Mouse (Mus musculus): ENCODE measurements at regions not wholly inside any gene's neighbourhood (a gene's known extent, or its start where the extent isn't known, plus 50 kb on each side); places are given as distances from the start of the nearest gene placed in this dataset.

- Histone ChIP-seq H3K36me3 (no peaks in the 10 kb centered on the region), H3K4me1 (replicated peaks) (no peaks in the 10 kb centered on the region), H3K9me3 (no peaks in the 10 kb centered on the region), H3K27me3 (ENCODE audit: insufficient read depth, poor library complexity, severe bottlenecking) (no peaks in the 10 kb centered on the region), H3K4me3 (no peak overlapping the region), H3K27ac (no peak overlapping the region)
- no peak for DNase-seq (ENCODE audit: low spot score)
- 63% methylated on average over 4 of the region's 4 CpGs for WGBS
These were observed 54.9 kb upstream of the Paqr3 start for GRCm38 (mm10) chr5:97166128-97166883.

Measured in hindbrain, embryonic 10.5 days (tissue).